Comparison of ENCODE assay signal across 16 mouse cellular contexts in the genomic region with DNA sequence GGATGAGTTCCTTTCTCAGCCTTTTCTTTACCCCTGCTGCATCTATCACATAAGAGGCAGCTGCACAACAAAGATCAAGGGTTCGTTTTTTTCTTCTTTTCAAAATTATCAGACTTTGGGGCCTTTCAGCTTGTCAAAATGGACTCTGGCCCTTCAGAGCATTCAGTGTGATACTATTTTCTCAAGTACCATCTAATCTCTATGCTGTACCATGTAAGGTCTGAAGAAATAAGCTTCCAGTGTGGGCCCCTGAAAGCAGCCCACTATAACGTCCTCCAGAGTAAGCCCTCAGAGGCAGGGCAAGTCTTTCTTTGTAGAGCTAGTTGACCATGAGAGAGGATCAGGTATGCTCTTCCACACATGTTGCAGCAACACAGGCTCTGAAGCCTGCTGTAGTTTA.
"Had no signal": no experiment of that assay in that cellular context is flagged by ENCODE, and none has a peak within 500 bp of the region (broad histone marks: within the 10 kb centered on the region; RNA-seq: fewer than 3 reads in every experiment).

No protein-coding gene starts in this region.

- H3K27me3 ChIP-seq: lung, embryonic 15.5 days; megakaryocyte, embryonic 14.5 days; midbrain, embryonic 13.5 days; midbrain, embryonic 15.5 days; neural tube, embryonic 12.5 days; stomach, embryonic 15.5 days had no signal

- DNase-seq: lung, adult 2 months; lung, postnatal 14 days; lung, postnatal 36 days; right cerebral cortex, postnatal 14 days; thymus, adult 2 months; thymus, postnatal 4 days had no signal

- H3K36me3 ChIP-seq: lung, embryonic 15.5 days; midbrain, embryonic 13.5 days; midbrain, embryonic 15.5 days; neural tube, embryonic 12.5 days; stomach, embryonic 15.5 days had no signal

- ATAC-seq: lung, postnatal 0 days; midbrain, embryonic 13.5 days; midbrain, embryonic 15.5 days had no signal

- H3K9ac ChIP-seq: lung, embryonic 15.5 days; midbrain, embryonic 13.5 days; midbrain, embryonic 15.5 days; neural tube, embryonic 12.5 days; stomach, embryonic 15.5 days had no signal

- H3K4me3 ChIP-seq: lung, embryonic 15.5 days; megakaryocyte, embryonic 14.5 days; midbrain, embryonic 13.5 days; midbrain, embryonic 15.5 days; neural tube, embryonic 12.5 days; stomach, embryonic 15.5 days had no signal

- H3K9me3 ChIP-seq: lung, embryonic 15.5 days; megakaryocyte, embryonic 14.5 days; midbrain, embryonic 13.5 days; midbrain, embryonic 15.5 days; neural tube, embryonic 12.5 days; stomach, embryonic 15.5 days had no signal

- H3K27ac ChIP-seq: lung, embryonic 15.5 days; macrophage; midbrain, embryonic 13.5 days; midbrain, embryonic 15.5 days; neural tube, embryonic 12.5 days; stomach, embryonic 15.5 days; stomach, postnatal 0 days had no signal

- H3K4me1 ChIP-seq: lung, embryonic 15.5 days; megakaryocyte, embryonic 14.5 days; midbrain, embryonic 13.5 days; midbrain, embryonic 15.5 days; neural tube, embryonic 12.5 days; stomach, embryonic 15.5 days had no signal

- H3K4me2 ChIP-seq: lung, embryonic 15.5 days; midbrain, embryonic 11.5 days; midbrain, embryonic 13.5 days; midbrain, embryonic 15.5 days; neural tube, embryonic 12.5 days; stomach, embryonic 15.5 days had no signal
